Mouse (Mus musculus): ENCODE results near the gene Sfxn3. TPM values are rescaled to one million over a fixed set of nuclear protein-coding genes. Genes with fewer than 3 reads are reported as not detected.

Sfxn3 gene
- 17.7 and 20.4 TPM in 2 replicates for polyA plus RNA-seq (2014; fragmentation: Nextera tagmentation; extraction: Ambion mirVana)

DNA sequence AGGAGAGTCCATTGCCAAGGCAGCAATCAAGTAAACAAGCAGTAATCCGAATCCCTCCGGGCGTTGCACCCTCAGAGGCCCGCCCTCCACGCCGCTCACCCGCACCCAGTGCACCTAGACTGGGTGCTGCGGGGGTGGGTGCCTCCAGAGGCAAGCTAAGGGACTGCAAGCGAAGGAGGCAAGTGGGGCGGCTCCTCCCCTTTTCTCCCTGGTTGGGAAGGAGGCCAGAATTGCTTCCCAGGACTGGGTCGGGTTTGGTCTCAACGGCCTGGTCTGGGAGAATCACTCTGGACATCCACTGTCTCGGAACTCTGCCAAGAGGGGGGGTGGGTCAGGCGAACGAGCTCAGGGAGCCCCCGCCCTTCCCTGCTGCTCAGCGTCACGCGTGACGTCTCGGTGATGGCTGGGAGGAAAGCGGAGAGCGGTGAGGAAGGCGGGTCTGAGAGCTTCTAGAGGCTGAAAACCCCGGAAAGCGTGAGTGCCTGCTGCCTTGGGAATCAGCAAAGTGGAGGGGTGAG, at the start of gene Sfxn3:
TSS of gene Sfxn3 (plus strand) at position 87 of the 518 bp plus-strand sequence.
- Histone ChIP-seq H3K27me3 (ENCODE audit: control insufficient read depth, insufficient read depth, low read length) (peaks cover 19% of the 10 kb centered on the region), H3K4me1 (ENCODE audit: control insufficient read depth, insufficient read depth, low read length) (peaks cover 21% of the 10 kb centered on the region), H3K4me3 (ENCODE audit: low read depth, low read length) (peak within 1 kb of the TSS; percentile 46), H3K9me3 (ENCODE audit: control insufficient read depth, low read length) (no peaks in the 10 kb centered on the region), H3K27ac (ENCODE audit: low read depth, low read length) (no peak within 1 kb of the TSS; the same call in 1 of the 2 replicates), H3K4me2 (peak within 1 kb of the TSS; percentile 79), H3K9ac (ENCODE audit: low read length) (peak within 1 kb of the TSS; percentile 73), H3K36me3 (ENCODE audit: control insufficient read depth, insufficient read depth, low read length) (no peaks in the 10 kb centered on the region)
- ATAC-seq (ENCODE audit: low FRiP score) (peak; percentile 83), DNase-seq (ENCODE audit: low spot score, missing footprints) (peak; percentile 98)
- under 1% methylated on average over 26 of the region's 26 CpGs for WGBS

DNA sequence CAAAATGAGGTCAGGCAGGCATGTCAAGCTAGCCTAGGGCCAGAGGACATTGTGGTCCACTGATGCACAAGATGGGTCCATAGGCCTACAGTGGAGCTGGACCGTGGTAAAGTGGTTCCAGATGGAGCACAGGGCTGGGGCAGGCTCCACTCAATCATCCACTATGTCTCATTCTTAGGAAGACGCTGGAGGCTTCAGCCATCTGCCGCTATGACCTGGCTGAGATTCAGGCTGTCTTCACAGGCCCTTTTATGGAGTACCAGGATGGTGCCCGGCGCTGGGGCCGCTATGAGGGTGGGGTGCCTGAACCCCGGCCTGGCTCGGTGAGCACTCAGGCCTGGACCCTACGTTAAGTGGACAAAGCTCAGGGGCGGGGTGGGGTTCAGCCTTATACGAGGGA, 49.5 kb upstream of the Sfxn3 start:
- no peak overlapping the region for H3K27ac ChIP-seq (ENCODE audit: low read depth, low read length)
- no peak overlapping the region for H3K4me2 ChIP-seq
- DNase-seq (ENCODE audit: low spot score, missing footprints): no peak
- H3K9me3 ChIP-seq (ENCODE audit: control insufficient read depth, low read length): no peaks in the 10 kb centered on the region
- H3K27me3 ChIP-seq (ENCODE audit: control insufficient read depth, insufficient read depth, low read length): no peaks in the 10 kb centered on the region
- 85% methylated on average over 11 of the region's 11 CpGs for WGBS
- H3K4me1 ChIP-seq (ENCODE audit: control insufficient read depth, insufficient read depth, low read length): no peaks in the 10 kb centered on the region
- no peak overlapping the region for H3K4me3 ChIP-seq (ENCODE audit: low read depth, low read length)
- ATAC-seq (ENCODE audit: low FRiP score): no peak
- H3K36me3 ChIP-seq (ENCODE audit: control insufficient read depth, insufficient read depth, low read length): peaks cover 5% of the 10 kb centered on the region
- H3K9ac ChIP-seq (ENCODE audit: low read length): no peak overlapping the region

DNA sequence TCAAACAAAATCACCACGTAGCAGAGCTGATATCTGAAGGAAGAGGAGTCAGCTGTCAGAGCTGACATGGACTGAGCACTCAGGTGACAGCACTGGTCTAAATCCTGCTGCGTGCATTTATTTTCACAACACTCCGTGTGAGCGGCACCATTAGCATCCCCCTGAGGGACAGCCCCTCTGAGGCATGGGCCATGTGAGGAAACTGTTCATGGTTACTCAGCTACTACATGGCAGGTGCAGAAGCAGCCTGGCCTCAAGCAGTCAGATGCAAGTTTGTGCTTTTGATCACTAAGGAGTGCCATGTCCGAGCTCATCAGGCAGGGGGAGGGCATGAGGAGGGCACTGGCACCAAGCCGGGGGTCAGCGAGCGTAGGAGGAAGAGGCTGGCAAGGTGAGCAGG, 47.7 kb upstream of the Sfxn3 start:
- 92% methylated on average over 8 of the region's 8 CpGs for WGBS
- H3K4me3 ChIP-seq (ENCODE audit: low read depth, low read length): no peak overlapping the region
- H3K9me3 ChIP-seq (ENCODE audit: control insufficient read depth, low read length): no peaks in the 10 kb centered on the region
- H3K27me3 ChIP-seq (ENCODE audit: control insufficient read depth, insufficient read depth, low read length): no peaks in the 10 kb centered on the region
- no peak for ATAC-seq (ENCODE audit: low FRiP score)
- no peak overlapping the region for H3K9ac ChIP-seq (ENCODE audit: low read length)
- H3K36me3 ChIP-seq (ENCODE audit: control insufficient read depth, insufficient read depth, low read length): peaks cover 7% of the 10 kb centered on the region
- H3K4me1 ChIP-seq (ENCODE audit: control insufficient read depth, insufficient read depth, low read length): no peaks in the 10 kb centered on the region
- no peak overlapping the region for H3K27ac ChIP-seq (ENCODE audit: low read depth, low read length)
- no peak for DNase-seq (ENCODE audit: low spot score, missing footprints)
- H3K4me2 ChIP-seq: no peak overlapping the region

DNA sequence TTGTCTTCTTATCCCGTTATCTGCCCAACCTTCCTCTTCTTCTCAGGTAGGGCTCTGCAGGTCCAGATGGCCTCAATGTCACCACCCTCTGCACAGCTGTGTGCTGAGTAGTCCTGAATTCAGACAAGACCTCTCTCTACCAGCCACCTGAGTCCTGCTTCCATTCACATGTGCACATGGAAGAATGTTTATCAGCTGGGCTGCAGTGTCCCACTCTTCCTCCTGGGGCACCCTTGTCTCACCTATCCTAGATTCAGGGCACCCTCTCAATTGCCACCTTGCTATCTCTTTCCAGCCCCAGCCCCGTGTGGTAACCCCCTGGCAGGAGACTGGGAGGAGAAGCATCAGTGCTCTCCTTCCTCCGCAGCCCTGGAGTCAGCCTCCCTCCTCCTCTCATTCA, 45.0 kb upstream of the Sfxn3 start:
- no peak overlapping the region for H3K4me3 ChIP-seq (ENCODE audit: low read depth, low read length)
- DNase-seq (ENCODE audit: low spot score, missing footprints) (no peak), ATAC-seq (ENCODE audit: low FRiP score) (no peak)
- no peak overlapping the region for H3K27ac ChIP-seq (ENCODE audit: low read depth, low read length)
- H3K4me2 ChIP-seq: no peak overlapping the region
- peaks cover 7% of the 10 kb centered on the region for H3K36me3 ChIP-seq (ENCODE audit: control insufficient read depth, insufficient read depth, low read length)
- no peaks in the 10 kb centered on the region for H3K27me3 ChIP-seq (ENCODE audit: control insufficient read depth, insufficient read depth, low read length)
- H3K9me3 ChIP-seq (ENCODE audit: control insufficient read depth, low read length): no peaks in the 10 kb centered on the region
- peaks cover 13% of the 10 kb centered on the region; the same call in 1 of the 2 replicates for H3K4me1 ChIP-seq (ENCODE audit: control insufficient read depth, insufficient read depth, low read length)
- H3K9ac ChIP-seq (ENCODE audit: low read length): no peak overlapping the region
- 66% methylated on average over 3 of the region's 3 CpGs for WGBS

DNA sequence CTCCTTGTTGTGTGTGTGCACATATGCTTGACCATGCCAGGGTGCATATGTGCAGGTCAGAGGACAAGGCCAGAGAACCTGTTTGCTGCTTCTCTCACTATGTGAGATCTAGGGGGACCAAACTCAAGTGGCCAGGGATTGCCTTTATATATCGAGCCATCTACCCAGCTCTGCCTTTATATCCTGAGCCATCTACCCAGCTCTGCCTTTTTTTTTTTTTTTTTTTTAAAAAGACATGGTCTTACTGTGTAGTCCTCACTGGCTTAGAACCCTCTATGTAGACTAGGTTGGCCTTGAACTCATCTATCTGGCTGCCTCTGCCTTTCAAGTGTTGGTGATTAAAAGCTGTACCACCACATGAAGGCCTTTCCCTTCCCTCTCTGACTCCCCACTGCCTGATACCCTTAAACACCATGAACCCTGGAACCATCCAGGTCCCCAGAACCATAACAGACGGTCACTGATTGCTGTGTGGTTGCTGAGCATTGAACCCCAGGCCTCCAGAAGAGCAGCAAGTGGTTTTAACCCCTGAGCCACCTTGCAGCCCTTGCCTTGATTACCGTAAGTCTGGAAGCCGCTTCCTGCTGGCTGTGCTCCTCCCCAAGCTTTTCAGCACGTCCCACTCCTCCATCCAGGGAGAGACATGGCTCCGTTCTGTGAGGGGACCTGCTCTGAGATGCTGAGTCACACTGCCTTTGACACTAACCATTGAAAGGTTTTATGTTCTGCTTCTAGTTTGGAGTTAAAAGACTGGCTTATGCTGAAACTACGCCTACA, 43.4 kb upstream of the Sfxn3 start:
- 86% methylated on average over 7 of the region's 7 CpGs for WGBS
- DNase-seq (ENCODE audit: low spot score, missing footprints) (no peak), ATAC-seq (ENCODE audit: low FRiP score) (no peak)
- Histone ChIP-seq H3K27ac (ENCODE audit: low read depth, low read length) (no peak overlapping the region), H3K9me3 (ENCODE audit: control insufficient read depth, low read length) (no peaks in the 10 kb centered on the region), H3K36me3 (ENCODE audit: control insufficient read depth, insufficient read depth, low read length) (peaks cover 7% of the 10 kb centered on the region; the same call in 1 of the 2 replicates), H3K27me3 (ENCODE audit: control insufficient read depth, insufficient read depth, low read length) (no peaks in the 10 kb centered on the region), H3K4me2 (no peak overlapping the region), H3K4me1 (ENCODE audit: control insufficient read depth, insufficient read depth, low read length) (peaks cover 14% of the 10 kb centered on the region; the same call in 1 of the 2 replicates), H3K4me3 (ENCODE audit: low read depth, low read length) (no peak overlapping the region), H3K9ac (ENCODE audit: low read length) (no peak overlapping the region)

DNA sequence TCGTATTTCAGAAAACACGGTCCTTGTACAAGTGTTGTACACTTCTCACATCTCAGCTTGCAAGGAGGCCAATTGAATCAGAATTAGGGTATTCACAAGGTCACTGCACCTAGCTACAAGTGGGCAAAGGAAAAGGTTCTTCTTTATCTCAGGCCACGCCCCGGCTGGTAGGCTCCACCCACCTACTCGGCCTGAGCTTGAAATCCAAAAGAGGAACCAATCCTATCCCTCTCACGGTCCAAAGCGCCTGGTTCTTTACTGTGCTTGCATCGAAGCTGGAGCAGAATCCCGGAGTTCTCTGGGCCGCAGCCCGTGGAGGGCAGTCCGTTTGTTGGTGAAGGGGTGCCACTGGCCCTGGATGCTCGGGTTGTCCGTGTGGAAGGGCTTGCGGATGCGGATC, 41.9 kb upstream of the Sfxn3 start, which contains the start of gene Twnk:
TSS of gene Twnk (plus strand) at position 220 of the 400 bp plus-strand sequence.
- H3K9me3 ChIP-seq (ENCODE audit: control insufficient read depth, low read length): no peaks in the 10 kb centered on the region
- 0 out of 2 replicates have a peak within 1 kb of the TSS, but pooled peaks have one; percentile 25 for H3K27ac ChIP-seq (ENCODE audit: low read depth, low read length)
- peaks cover 14% of the 10 kb centered on the region; the same call in 1 of the 2 replicates for H3K4me1 ChIP-seq (ENCODE audit: control insufficient read depth, insufficient read depth, low read length)
- peaks cover 13% of the 10 kb centered on the region for H3K36me3 ChIP-seq (ENCODE audit: control insufficient read depth, insufficient read depth, low read length)
- H3K4me3 ChIP-seq (ENCODE audit: low read depth, low read length): peak within 1 kb of the TSS; percentile 70
- WGBS: 10% methylated on average over 16 of the region's 16 CpGs
- H3K9ac ChIP-seq (ENCODE audit: low read length): peak within 1 kb of the TSS; percentile 71
- peak; percentile 88 for DNase-seq (ENCODE audit: low spot score, missing footprints)
- ATAC-seq (ENCODE audit: low FRiP score): no peak
- peak within 1 kb of the TSS; percentile 75 for H3K4me2 ChIP-seq
- no peaks in the 10 kb centered on the region for H3K27me3 ChIP-seq (ENCODE audit: control insufficient read depth, insufficient read depth, low read length)

DNA sequence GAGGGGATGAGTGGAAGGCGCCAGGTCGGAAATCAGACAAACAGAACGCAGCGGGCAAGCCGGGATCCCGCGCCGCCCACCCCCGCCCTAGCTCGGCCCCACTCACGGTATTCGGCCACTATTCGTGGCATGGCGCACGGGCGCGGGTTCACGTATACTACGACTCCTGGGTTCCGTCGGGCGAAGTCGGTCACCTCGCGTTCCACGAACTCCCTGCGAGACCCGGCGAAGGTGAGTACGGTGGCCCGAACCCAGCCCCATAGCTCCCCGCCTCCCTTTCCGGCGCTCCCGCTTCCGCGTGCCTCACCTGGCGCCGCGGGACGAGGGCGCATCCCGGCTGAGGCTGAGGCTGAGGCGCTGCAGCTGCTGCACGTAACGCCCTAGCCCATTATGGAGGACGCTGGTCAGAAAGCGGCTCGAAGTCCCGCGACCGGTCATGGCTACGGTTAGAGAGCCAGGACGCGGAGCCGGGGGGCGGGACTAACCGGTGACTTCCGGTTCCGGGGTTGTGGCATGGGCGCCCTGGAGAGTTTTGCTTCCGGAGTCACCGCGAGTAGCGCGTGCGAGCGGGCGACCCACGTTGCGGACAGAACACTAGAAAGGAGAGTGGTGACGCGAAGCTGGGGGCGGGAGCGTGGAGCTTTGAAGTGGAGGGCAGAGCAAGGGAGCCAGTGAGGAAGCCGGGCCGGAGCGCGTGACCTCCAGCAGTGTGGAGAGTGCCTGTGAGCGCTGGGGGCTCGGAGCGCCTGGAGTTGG, 41.2 kb upstream of the Sfxn3 start, which contains the start of gene Mrpl43:
TSS of gene Mrpl43 (minus strand) at position 486 of the 756 bp plus-strand sequence.
- DNase-seq (ENCODE audit: low spot score, missing footprints) (peak; percentile 100), ATAC-seq (ENCODE audit: low FRiP score) (peak; percentile 94)
- under 1% methylated on average over 82 of the region's 82 CpGs for WGBS
- Histone ChIP-seq H3K36me3 (ENCODE audit: control insufficient read depth, insufficient read depth, low read length) (peaks cover 11% of the 10 kb centered on the region), H3K9ac (ENCODE audit: low read length) (peak within 1 kb of the TSS; percentile 71), H3K27me3 (ENCODE audit: control insufficient read depth, insufficient read depth, low read length) (no peaks in the 10 kb centered on the region), H3K27ac (ENCODE audit: low read depth, low read length) (0 out of 2 replicates have a peak within 1 kb of the TSS, but pooled peaks have one; percentile 25), H3K9me3 (ENCODE audit: control insufficient read depth, low read length) (no peaks in the 10 kb centered on the region), H3K4me2 (peak within 1 kb of the TSS; percentile 75), H3K4me1 (ENCODE audit: control insufficient read depth, insufficient read depth, low read length) (peaks cover 14% of the 10 kb centered on the region; the same call in 1 of the 2 replicates), H3K4me3 (ENCODE audit: low read depth, low read length) (peak within 1 kb of the TSS; percentile 70)

DNA sequence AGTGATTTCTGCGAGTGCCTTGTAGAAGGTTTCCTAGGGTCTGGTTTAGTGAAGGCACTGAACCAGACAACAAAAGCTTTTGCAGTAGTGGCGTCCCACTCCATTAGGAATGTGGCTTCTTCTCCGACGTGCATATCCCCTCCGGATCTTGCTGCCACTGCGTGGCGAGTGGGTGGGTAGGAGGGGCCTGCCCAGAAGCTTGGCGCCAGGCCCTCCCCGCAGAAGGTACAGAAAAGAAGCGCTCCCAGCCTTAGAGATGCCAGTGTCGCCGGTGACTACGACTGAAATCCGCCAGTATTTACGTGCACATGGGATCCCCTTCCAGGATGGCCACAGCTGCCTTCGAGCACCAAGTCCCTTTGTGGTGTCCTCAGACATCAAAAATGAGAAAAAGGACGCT, 40.3 kb upstream of the Sfxn3 start:
- WGBS: 52% methylated on average over 17 of the region's 17 CpGs
- peaks cover 14% of the 10 kb centered on the region; the same call in 1 of the 2 replicates for H3K4me1 ChIP-seq (ENCODE audit: control insufficient read depth, insufficient read depth, low read length)
- no peak overlapping the region for H3K27ac ChIP-seq (ENCODE audit: low read depth, low read length)
- ATAC-seq (ENCODE audit: low FRiP score) (no peak), DNase-seq (ENCODE audit: low spot score, missing footprints) (no peak)
- peak overlapping the region; percentile 71 for H3K9ac ChIP-seq (ENCODE audit: low read length)
- H3K27me3 ChIP-seq (ENCODE audit: control insufficient read depth, insufficient read depth, low read length): no peaks in the 10 kb centered on the region
- H3K9me3 ChIP-seq (ENCODE audit: control insufficient read depth, low read length): no peaks in the 10 kb centered on the region
- peaks cover 9% of the 10 kb centered on the region for H3K36me3 ChIP-seq (ENCODE audit: control insufficient read depth, insufficient read depth, low read length)
- peak overlapping the region; percentile 70 for H3K4me3 ChIP-seq (ENCODE audit: low read depth, low read length)
- H3K4me2 ChIP-seq: peak overlapping the region; percentile 75
